Mouse (Mus musculus) bone marrow, adult 2 months (tissue): ENCODE measurements around the gene Slc1a2.

ENCODE experiments used
- CTCF ChIP-seq: fragments of 200-500 bp; IDR thresholded peaks from 2 replicates; pipeline ENCODE4 v1.5.1; 2011; ENCODE audit warnings: low read length, control low read depth; ENCODE audit not compliant: control insufficient read depth, insufficient read depth
- POLR2A ChIP-seq: fragments of 200-500 bp; IDR thresholded peaks from 2 replicates; pipeline ENCODE4 v1.6.1; 2011; ENCODE audit warnings: low read depth, mild to moderate bottlenecking, control low read depth, low read length, borderline replicate concordance; ENCODE audit not compliant: control insufficient read depth

DNA sequence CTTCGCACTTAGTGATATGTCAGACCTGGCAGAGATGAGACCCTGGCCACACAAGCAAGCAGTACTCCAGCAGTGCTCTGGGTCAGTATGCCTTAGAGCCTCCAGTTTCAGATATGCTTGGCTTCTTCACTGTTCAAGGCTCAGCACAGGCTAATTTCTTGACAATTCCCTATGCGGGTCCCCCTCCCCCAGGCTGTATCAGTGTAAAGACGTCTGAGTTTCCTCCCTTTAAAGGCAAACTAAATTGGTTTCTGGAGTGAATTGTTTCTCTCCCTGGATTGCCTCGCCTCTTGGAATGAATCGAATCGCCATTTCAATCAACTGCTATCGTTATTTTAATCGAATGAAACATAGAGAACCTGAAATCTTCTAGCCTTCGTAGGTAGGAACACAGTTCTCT lies 4.5 kb downstream of the Slc1a2 start:
- TF ChIP-seq POLR2A (no peak), CTCF (no peak)
